Mouse (Mus musculus) induced T-regulatory cell, adult 2 months (primary cell): ENCODE measurements around the gene Gm20388.

Experiments
- DNase-seq: peaks from one replicate; pipeline ENCODE4 v3.0.0-alpha.2; 2012; ENCODE audit warnings: low read depth

Gene Gm20388

DNA sequence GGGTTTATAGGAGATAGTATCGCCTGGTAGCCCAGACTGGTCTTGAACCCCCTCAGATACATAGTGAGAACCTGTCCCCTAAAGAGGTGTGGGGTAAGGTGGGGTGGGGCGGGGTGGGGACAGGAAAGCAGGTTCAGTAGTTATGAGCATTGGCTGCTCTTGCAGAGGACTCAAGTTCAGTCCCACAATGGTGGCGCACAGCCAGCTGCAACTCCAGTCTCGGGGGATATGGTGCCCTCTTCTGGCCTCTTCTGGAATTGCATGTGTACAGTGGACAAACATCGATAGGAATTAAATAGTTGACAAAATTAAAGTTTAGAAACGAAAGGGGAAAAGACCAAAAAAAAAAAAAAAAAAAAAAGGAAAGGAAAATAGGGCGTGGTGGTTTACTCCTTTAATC, 688.9 kb downstream of the Gm20388 start:
- peak; percentile 84 for DNase-seq

DNA sequence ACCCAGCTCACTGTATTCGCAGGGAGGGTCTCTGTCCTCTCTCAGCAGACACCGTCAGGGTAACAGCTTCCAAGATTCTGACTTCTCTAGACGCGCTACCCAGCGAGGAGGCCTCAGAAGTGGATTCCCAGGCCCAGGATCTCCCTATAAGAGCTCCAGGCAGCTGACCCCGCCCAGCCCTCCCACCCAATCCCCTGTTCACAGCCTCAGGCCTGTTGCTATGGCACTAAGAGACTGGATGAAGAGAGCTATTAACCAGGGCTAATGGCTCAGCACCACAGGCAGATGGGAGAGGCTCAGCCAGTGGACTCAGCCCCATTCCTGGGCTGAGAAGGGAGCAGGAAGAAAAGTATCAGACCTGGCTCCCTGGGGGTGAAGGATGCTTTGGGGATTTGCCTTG, 692.0 kb downstream of the Gm20388 start:
- DNase-seq = no peak

DNA sequence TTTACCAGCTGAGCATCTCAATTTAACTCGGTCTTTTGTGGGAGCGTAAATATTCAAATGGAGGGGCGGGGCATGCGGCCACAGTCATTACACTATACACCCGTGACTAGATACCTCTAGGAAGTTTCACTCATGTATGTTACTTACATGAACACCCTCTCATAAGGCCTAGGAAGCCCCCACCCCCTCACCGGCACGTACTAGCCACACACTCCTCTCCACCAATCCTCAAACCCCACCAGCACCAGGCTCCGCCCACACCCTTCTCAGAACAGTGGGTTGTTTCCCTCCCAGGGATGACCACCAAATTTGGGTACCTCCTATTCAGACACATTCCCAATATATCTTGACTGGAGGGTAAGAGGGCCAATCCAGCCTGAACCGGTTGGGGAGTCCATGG, 696.8 kb downstream of the Gm20388 start:
- no peak for DNase-seq

DNA sequence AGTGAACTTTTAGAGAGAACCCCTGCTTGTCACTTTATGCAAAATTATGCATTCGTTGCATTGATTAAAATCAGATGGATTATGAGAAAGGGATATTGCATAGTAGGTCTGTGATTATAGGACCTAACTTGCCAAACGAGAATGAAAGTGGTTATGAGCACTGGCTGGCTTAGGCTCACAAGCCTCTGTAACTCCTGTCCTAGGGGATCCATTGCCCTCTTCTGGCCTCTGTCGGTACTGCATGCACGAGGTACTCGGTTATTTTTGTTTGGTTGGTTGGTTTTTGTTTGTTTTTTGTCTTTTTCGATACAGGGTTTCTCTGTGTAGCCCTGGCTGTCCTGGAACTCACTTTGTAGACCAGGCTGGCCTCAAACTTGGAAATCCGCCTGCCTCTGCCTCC, 697.2 kb downstream of the Gm20388 start:
- peak; percentile 84 for DNase-seq

DNA sequence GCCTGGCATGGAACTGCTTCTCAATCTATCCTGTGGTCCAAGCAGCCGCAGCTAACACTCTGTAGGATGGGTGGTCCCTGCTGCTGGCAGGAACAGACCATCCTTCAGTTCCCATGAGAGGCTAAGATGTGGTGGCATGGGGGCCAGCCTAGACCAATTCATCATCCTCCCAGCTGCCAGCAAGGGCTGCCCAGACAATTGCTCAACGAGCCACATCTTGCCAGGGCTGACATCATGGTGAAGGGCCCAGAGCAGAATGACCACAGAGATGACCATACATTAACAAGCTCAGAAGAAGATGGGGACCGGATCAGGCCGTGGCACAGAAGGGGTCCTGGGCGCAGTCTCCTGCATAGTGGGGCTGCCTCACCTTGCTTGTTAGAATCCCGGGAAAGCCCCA, 700.2 kb downstream of the Gm20388 start:
- no peak for DNase-seq

DNA sequence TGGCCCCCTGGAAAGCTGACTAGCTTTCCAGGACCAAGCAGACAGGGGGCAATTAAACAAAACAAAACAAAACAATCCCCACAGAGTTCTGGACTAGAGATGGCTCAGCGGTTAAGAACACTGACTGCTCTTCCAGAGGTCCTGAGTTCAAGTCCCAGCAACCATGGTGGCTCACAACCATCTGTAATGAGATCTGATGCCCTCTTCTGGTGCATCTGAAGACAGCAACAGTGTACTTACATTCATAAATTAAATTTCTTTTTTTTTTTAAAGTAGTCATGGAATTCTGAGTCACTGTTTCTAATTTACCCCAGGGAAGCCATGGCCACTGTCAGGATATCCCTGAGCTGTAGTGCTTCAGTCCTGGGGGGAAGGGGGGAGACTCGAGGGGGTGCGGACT, 703.9 kb downstream of the Gm20388 start:
- no peak for DNase-seq

DNA sequence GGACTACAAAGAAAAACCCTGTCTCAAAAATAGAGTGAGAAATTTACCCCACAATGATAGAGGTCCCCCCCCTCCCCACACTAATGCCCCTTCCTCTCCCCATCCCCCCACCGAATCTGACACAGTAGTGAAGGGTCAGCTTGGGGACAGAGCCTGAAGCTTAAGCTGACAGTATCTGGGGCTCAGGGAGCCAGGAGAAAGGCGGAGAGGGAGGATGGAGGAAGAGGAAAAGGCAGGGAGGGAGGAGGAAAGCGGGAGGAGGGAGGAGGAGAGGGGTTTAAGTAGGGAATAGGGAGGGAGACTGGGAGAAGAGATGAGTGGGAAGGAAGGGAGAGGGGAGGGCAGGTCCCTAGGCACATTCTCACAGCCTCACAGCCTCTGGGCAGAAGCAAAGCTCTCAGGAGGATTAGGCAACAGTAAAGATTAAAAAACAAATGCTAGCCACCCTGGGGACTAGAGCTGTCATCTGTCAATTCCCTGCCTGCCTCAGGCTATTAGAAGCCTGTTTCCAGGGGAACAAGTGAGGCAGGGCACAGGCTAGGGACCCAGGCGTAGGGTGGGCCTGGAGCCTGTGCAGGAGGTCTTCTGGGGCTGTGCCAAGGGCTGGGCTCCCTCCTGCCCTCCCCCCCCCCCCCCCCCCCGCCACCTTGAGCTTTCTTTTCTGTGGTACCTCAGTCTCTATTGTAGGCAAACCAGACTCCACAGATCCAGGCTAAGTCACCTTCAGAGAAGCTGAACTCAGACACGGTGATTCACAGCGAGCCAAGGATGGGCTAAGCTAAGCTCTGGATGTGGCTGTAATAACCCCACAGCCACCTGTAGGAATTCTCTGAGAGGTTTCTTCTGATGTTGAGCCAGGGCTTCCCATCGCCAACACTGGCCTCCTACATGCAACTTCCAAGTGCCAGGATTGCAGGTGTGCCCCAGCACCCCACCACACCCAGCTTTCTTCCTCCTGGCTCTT, 706.3 kb downstream of the Gm20388 start:
- no peak for DNase-seq

DNA sequence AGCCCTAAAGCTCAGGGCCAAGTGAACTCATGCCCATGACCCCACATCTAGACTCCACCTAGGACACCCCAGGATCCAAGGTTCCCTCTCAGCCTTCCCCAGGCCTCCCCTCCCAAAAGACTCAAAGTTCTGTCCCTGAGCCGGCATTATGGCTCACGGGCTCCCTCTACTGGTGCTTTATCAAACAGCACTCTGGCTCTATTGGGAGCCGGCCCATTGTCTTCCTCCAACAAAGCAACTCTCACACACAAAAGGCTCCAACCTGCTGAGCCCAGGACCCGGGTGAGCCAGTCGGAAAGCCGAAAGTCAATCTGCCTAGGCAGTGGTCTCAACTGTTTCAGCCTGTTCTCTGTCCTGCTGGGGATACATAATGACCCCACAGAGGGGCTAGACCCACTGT, 707.5 kb downstream of the Gm20388 start:
- peak; percentile 84 for DNase-seq

DNA sequence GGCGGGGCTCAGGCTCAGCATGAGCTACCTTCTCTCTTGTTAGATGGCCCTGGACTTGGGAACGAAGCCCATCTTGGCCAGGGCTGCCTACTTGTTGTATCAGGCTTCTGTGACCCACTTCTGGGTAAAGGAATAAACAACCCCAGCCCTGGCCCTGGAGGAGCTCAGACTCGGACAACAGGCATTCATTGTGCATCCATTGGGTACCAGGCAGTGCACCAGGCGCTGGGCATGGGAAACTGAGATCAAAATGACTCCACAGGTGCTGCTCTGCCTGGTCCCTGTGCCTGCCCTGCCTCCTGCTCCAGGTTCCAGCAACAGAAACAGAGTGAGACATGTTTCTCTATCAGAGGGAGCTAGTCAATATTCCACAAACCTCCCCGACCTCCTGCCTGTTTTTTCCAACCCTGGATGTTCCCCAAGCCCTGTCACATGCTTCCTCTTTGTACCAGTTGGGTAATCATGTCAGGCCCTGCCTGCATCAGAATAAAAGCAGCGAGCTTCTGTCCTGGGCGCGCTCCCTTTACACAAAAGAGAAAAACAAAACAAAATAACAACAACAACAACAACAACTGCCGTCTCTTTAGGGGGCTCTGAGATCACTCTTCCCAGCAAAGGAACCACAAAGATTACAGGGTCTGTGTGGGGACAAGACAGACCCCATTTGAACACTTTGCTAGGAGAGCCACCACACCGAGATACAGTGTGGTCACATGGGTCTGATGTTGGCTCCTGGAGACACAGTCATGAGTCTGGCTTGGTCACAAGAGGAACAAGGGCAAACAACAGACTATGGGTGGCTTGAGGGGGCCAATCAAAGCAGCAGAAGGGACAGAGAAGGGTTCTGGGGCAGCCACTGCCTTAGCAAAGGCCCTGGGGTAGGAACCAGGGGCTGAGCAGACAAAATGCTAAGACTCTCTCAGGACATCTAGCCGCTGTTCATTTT, 708.9 kb downstream of the Gm20388 start:
- no peak for DNase-seq

DNA sequence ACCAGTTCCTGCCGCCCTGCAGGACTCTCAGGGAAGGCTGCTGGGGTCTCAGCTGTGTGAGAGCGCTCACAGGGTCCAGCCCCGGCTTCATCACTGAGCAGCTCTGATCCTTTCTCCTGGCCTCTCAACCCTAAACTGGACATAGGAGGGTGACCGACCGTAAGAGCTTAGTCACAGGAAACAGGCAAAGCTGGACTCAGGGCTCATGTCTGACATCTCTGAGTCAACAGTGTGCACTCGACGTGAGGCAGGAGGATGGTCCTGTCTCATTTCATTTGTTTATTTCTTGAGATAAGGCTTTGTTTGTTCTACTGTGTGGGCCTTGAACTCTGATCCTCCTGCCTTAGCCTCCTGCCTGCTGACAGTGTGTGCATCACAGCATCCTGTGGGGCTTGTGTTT, 709.8 kb downstream of the Gm20388 start:
- DNase-seq = no peak

DNA sequence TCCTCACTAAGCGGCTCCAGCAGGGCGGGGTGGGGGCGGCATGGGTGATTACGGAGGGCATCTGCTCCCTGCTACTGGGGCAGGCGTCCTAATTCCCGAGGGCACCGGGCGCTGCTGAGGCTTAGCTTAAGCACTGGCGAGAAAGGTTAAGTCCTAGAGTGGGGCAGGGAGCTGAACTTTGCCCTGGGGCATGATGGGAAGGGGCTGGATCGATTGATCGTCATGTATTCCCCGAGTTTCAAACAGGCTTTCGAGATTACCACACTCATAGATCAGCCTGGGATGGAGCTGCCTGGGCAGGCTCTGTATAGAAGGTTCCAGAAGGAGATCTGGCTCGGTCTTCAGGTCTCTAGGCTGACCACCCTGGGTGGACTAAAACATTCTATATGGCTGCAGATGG, 711.5 kb downstream of the Gm20388 start:
- no peak for DNase-seq

DNA sequence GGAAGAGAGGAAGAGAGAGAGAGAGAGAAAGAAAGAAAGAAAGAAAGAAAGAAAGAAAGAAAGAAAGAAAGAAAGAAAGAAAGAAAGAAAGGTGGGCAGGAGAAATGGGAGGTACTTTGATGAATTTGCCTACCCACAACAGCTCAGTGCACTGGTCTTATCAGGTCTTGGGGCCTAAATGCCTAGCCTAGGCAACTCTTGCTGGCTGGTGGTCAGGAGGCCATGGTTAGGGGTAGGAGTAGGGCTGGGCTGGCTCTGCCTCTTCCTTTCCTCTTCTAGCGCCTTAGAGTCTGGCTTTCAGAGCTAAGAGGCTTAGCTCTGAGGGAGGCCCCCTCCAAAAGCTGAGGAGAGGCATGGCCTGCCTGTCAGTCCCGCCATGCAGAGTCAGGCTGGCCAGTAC, 713.0 kb downstream of the Gm20388 start:
- no peak for DNase-seq

DNA sequence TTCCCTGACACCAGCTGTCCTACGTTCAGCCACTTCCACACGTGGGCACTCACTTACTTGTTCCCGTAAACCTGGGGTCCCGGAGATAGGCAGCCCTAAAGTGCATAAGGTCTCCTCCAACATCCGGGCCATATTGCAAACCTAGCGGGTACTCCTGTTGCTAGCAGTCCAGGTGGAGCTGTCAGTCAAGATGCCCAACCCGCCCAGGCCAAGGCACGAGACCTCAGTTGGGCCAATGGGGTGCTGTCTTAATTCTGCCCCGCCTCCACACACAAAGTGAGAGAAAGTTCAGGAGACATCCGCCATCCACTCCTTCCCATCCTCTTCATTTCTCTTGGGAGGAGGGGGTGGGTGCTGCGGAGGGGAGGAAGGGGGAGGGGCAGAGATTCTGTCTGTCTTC, 715.8 kb downstream of the Gm20388 start:
- DNase-seq = no peak

DNA sequence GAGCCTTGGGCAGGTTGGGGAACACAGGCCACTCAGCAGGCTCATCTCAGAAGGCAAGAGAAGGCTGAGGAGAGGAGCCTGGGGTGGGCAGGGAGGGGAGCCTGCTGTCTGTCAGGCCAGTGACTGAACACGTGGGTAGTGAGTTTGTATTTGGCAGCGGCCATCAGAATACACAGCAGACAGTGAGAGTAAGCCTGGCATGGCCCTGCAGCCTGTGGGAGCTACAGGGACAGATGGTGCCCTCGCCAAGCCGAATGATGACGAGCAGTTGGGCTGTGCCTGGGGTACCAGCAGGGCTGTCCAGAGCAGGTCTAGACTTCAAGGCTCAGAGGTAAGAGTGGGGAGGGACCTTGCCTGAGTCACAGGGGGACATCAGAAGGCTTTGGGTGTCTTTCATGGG, 716.7 kb downstream of the Gm20388 start:
- DNase-seq = no peak

DNA sequence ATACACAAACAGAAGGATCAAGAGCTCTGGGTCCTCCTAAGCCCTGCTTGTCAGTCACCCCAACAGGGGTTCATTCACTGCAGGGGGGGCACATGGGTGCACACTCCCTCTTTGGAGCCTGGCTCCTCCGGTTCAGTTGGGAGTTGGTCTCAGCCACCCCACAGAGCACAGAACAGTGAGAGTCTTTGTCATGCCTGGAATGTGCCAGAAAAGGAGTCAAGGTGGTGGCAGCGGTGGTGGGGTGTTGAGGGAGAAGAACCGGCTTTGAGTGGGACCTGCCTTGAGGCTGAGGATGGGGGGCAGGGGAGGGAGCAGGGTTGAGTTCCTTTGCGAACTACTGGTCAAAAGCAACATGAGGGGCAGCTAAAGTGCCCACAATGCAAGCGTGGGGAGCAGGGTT, 719.4 kb downstream of the Gm20388 start:
- no peak for DNase-seq

DNA sequence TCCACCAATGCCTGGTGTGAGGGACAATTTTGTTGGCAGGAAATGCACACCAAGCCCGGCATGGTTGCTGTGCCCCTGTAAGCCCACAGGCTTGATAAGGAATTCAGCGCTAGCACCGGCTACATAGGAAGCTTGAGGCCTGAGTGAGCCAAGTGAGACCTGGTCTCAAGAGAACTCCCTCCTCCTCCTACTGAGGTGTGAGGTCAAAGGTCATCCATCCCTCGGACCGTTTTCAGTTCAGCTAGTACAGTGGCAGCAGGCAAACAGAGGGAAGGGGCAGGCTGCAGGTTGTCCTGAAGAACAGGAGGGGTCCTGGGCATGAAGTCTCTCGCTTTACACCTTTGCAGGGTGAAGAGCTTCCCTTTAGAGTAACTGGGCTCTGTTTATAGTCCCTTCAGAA, 720.2 kb downstream of the Gm20388 start:
- no peak for DNase-seq

DNA sequence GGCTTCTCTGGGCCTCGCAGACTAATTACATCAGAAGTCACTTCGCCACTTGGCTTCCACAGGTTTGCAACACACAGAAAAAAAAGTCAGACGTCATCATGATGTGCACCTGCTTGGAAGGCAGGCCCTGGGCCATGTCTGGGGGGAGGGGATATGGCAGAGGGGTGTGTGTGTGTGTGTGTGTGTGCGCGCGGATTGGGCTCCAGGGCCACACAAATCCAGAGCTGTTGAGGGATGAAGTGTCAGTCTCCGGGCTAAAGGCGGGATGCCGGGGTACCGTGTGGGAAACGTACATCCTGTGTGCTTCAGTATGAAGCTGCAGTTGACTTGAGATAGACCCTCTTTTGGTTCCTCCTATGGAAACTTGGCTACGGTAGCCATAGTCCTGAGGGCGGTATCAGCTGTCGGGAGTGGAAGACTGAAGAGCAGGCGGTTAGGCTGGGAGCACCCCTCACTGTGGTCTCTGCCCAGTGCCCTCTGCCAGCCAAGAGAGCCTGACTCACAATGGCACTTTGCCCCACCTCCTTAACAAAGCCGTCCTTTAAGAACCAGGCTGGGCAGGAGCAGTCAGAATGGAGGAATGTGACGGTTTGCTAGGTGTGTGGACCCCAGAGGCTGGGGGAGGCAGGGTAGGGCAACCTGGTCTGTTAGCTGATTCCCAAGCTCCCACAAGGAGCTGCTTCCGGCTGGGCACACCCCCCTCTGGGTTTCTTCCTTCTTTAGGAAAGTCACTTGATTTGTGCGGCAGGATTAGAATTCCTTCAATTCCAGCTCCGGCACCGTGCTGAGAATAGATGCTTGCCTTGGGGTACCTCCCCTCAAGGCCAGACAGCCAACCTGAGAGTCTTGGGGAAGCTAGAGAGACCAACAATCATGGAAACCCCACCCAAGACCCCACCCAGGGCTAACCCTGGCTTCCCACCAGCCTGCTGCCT, 721.1 kb downstream of the Gm20388 start:
- DNase-seq = no peak

DNA sequence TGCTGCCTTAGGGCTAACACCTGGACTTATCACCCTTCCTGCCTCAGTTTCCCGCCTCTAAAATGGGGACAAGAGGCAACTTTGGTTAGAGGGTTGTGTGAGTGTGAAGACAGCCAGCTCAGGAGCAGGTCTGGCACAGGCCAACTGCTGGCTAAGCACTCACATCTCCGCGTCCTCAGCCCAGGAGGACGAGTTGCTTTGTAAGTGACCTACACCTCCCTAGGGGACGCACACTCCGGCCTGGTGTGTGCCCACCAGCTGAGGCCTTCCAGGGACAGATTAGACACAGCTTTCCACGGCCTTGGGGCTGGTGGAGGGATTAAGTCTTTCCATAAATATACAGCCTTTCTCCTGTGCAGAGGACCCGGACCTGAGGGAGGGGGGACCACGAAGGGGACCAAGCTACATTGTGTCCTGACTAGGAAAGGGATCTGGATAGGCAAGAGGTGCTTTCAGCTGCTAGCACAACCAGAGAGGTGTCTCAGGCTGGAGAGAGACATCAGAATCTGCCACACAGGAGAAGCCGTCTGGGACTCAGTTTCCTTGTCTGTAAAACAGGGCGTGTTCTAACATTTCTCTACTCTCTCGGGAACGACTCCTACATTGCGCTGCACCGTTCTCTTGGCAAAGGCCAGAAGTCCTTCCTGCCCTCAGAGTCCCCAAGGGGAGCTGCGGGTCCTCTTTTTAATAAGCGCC, 722.5 kb downstream of the Gm20388 start:
- DNase-seq = no peak

DNA sequence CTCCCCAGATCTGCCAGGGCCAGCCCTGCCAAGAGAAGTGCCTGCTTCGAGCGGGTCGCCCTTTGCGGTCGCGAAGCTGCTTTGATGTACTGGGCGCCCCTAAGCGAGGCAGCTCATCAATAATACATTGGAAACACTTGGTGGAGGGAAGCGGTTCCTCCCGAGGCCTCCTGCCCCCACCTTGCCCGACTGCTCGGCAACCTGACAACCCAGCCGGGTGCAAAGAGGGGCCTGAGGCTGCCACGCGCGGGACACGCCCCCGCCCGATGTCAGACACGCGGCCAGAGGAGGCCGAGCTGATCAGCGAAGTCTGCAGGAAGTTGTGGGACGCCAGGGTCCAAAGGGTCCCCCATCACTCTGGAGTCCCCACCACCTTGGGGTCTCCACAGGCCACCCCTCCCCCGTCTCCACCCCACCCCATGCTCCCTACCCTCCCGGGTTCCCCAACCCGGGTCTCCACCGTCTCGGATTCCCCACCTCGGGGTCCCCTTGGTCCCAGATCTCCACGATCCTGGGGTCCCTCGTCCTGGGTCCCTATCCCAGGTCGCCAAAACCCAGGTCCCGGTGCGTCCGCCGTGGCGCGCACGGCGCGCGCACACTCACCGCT, 723.1 kb downstream of the Gm20388 start:
- peak; percentile 35 for DNase-seq

DNA sequence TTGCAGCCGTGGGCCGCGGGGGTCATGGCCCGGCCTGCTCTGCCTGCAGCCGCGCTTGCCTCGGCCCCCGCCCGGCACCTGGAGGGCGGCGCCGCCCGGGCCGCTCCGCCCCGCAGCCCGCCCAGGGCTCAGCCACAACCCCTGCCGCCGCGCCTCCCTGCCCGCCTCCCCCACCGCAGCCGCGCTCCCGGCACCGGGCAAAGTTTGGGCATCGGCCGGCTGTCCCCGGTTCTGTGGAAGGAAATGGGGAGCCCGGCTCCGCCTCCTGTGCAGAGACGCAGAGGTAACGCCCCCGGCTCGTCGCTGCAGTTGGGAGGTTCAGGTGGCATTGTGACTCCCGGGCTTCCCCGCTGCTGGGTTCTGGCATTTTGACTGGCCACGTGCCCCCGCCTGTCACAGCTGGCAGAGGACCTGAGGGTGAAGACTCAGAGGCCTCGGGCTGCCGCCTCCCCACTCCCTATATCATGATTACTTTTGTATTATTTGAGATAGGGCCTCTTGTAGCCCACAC, 723.7 kb downstream of the Gm20388 start:
- DNase-seq = peak; percentile 86

DNA sequence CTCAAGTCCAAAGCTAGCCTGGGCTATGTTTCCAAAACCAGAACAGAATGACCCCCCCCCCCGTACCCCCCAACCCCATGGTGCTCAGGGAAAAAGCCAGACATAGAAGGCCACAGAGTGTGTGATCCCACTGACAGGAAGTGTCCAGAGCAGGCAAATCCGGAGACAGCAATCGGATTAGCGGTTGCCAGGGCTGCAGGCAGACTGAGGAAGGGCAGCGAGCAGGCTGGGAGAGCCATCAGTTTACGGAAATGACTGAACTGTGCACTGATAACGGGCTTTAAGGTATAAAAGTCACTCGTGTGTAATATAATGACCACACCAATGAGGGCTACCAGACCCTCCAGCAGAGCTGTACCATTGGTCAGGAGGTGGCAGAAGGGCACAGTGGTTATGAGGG, 730.6 kb downstream of the Gm20388 start:
- DNase-seq = no peak
